Mouse (Mus musculus) CH12.LX (cell line): Measurements from ENCODE around the gene Tmem258. TPM values are rescaled to one million over a fixed set of nuclear protein-coding genes. Genes with fewer than 3 reads are reported as not detected.

ENCODE experiments used
- DNase-seq: peaks from one replicate; pipeline ENCODE4 v3.0.0-alpha.2; 2013; ENCODE audit errors: extremely low read depth
- H3K27ac ChIP-seq: 2 replicates; pipeline ENCODE4 v1.5.1; 2012; ENCODE audit warnings: low read depth, mild to moderate bottlenecking, control low read depth, moderate library complexity; ENCODE audit not compliant: insufficient read depth
- H3K27me3 ChIP-seq: replicated peaks from 2 replicates; pipeline ENCODE3; 2012; ENCODE audit warnings: inconsistent platforms
- H3K36me3 ChIP-seq, 2 experiments: replicated peaks in 1 of 2; 2 replicates each; pipeline versions ENCODE3 to v1.6.1; 2012; ENCODE audit warnings: inconsistent platforms in 1 of 2, low read length in 1 of 2, mild to moderate bottlenecking in 1 of 2, mixed read lengths in 1 of 2, moderate library complexity in 1 of 2; ENCODE audit not compliant: control insufficient read depth in 1 of 2, insufficient read depth in 1 of 2
- H3K4me1 ChIP-seq, 2 experiments: 2 replicates each; pipeline ENCODE4 v1.6.1; 2012; ENCODE audit warnings: inconsistent platforms in 1 of 2, moderate library complexity in 1 of 2; ENCODE audit not compliant: insufficient read depth in 2 of 2, control insufficient read depth in 1 of 2
- H3K4me2 ChIP-seq: 2 replicates; pipeline ENCODE4 v1.6.1; 2012; ENCODE audit warnings: low read depth, mild to moderate bottlenecking, control low read depth; ENCODE audit not compliant: poor library complexity, insufficient read depth, severe bottlenecking
- H3K4me3 ChIP-seq, 3 experiments: fragments of 150-350 bp in 1 of 3; sonication (generic) in 1 of 3; replicated peaks in 1 of 3; 2 replicates each; pipeline versions ENCODE3 to v1.5.1; 2011 to 2012; ENCODE audit warnings: low read depth in 2 of 3, low read length in 2 of 3, mild to moderate bottlenecking in 2 of 3, moderate library complexity in 2 of 3, control low read depth in 1 of 3, improper control_type of control experiment in 1 of 3, inconsistent platforms in 1 of 3, mixed read lengths in 1 of 3; ENCODE audit not compliant: poor library complexity in 1 of 3
- H3K79me2 ChIP-seq: replicated peaks from 2 replicates; pipeline ENCODE4 v1.6.1; 2012; ENCODE audit warnings: mild to moderate bottlenecking, moderate library complexity; ENCODE audit not compliant: control insufficient read depth, poor library complexity, insufficient read depth, severe bottlenecking; ENCODE audit errors: extremely low read depth
- H3K9ac ChIP-seq: 2 replicates; pipeline ENCODE4 v1.6.1; 2012; ENCODE audit warnings: low read depth, mild to moderate bottlenecking, control low read depth, moderate library complexity; ENCODE audit not compliant: insufficient read depth
- H3K9me3 ChIP-seq: replicated peaks from 2 replicates; pipeline ENCODE3; 2012; ENCODE audit warnings: low read length, inconsistent platforms, mixed read lengths
- BHLHE40 ChIP-seq: IDR thresholded peaks from 2 replicates; pipeline ENCODE4 v1.6.1; 2011; ENCODE audit warnings: mild to moderate bottlenecking, low read depth, low read length, improper control_type of control experiment
- CHD1 ChIP-seq: IDR thresholded peaks from 2 replicates; pipeline ENCODE4 v1.6.1; 2012; ENCODE audit warnings: low read depth, low read length, improper control_type of control experiment, inconsistent platforms
- CHD2 ChIP-seq: IDR thresholded peaks from 2 replicates; pipeline ENCODE4 v1.6.1; 2011; ENCODE audit warnings: low read length, improper control_type of control experiment
- CTCF ChIP-seq, 2 experiments: IDR thresholded peaks in 1 of 2; conservative IDR thresholded peaks in 1 of 2; 2 replicates each; pipeline ENCODE4 v1.5.1; 2011 to 2012; ENCODE audit warnings: low read depth in 2 of 2, low read length in 2 of 2, improper control_type of control experiment in 1 of 2, inconsistent platforms in 1 of 2, mild to moderate bottlenecking in 1 of 2, moderate library complexity in 1 of 2
- E2F4 ChIP-seq: IDR thresholded peaks from 2 replicates; pipeline ENCODE4 v1.6.1; 2011; ENCODE audit warnings: low read depth, low read length, improper control_type of control experiment; ENCODE audit not compliant: insufficient replicate concordance
- ELF1 ChIP-seq: IDR thresholded peaks from 2 replicates; pipeline ENCODE4 v1.6.1; 2014; ENCODE audit warnings: low read depth, mild to moderate bottlenecking, inconsistent platforms, low read length, improper control_type of control experiment
- ETS1 ChIP-seq: conservative IDR thresholded peaks from 2 replicates; pipeline ENCODE4 v1.6.1; 2012; ENCODE audit warnings: low read depth, mild to moderate bottlenecking, inconsistent platforms, low read length, improper control_type of control experiment, moderate library complexity
- GABPA ChIP-seq: IDR thresholded peaks from 2 replicates; pipeline ENCODE4 v1.6.1; 2012; ENCODE audit warnings: low read depth, low read length, improper control_type of control experiment, inconsistent platforms; ENCODE audit not compliant: insufficient replicate concordance
- HCFC1 ChIP-seq: IDR thresholded peaks from 2 replicates; pipeline ENCODE4 v1.6.1; 2012; ENCODE audit warnings: low read depth, mild to moderate bottlenecking, inconsistent platforms, low read length, improper control_type of control experiment
- IRF4 ChIP-seq: IDR thresholded peaks from 2 replicates; pipeline ENCODE4 v1.6.1; 2014; ENCODE audit warnings: low read depth, mild to moderate bottlenecking, inconsistent platforms, low read length, improper control_type of control experiment
- JUN ChIP-seq: IDR thresholded peaks from 2 replicates; pipeline ENCODE4 v1.6.1; 2011; ENCODE audit warnings: low read depth, mild to moderate bottlenecking, low read length, improper control_type of control experiment, moderate library complexity; ENCODE audit not compliant: insufficient read depth
- MAFK ChIP-seq: IDR thresholded peaks from 2 replicates; pipeline ENCODE4 v1.6.1; 2011; ENCODE audit warnings: low read length, improper control_type of control experiment; ENCODE audit not compliant: insufficient replicate concordance
- MAX ChIP-seq: IDR thresholded peaks from 2 replicates; pipeline ENCODE4 v1.6.1; 2011; ENCODE audit warnings: low read length, improper control_type of control experiment
- MAZ ChIP-seq: IDR thresholded peaks from 2 replicates; pipeline ENCODE4 v1.6.1; 2012; ENCODE audit warnings: low read depth, mild to moderate bottlenecking, inconsistent platforms, low read length, improper control_type of control experiment, moderate library complexity
- MXI1 ChIP-seq: IDR thresholded peaks from 2 replicates; pipeline ENCODE4 v1.6.1; 2011; ENCODE audit warnings: mild to moderate bottlenecking, low read depth, low read length, improper control_type of control experiment
- POLR2A ChIP-seq: IDR thresholded peaks from 2 replicates; pipeline ENCODE4 v1.6.1; 2011; ENCODE audit warnings: low read depth, mild to moderate bottlenecking, improper control_type of control experiment, low read length
- POLR2AphosphoS2 ChIP-seq: IDR thresholded peaks from 2 replicates; pipeline ENCODE4 v1.6.1; 2011; ENCODE audit warnings: low read depth, low read length, improper control_type of control experiment
- RAD21 ChIP-seq: IDR thresholded peaks from 2 replicates; pipeline ENCODE4 v1.6.1; 2011; ENCODE audit warnings: low read depth, mild to moderate bottlenecking, low read length, improper control_type of control experiment, moderate library complexity
- RCOR1 ChIP-seq: conservative IDR thresholded peaks from 2 replicates; pipeline ENCODE4 v1.6.1; 2012; ENCODE audit warnings: low read depth, mild to moderate bottlenecking, inconsistent platforms, low read length, improper control_type of control experiment
- SIN3A ChIP-seq: IDR thresholded peaks from 2 replicates; pipeline ENCODE4 v1.6.1; 2012; ENCODE audit warnings: low read length, improper control_type of control experiment, inconsistent platforms
- TBP ChIP-seq: conservative IDR thresholded peaks from 2 replicates; pipeline ENCODE4 v1.6.1; 2011; ENCODE audit warnings: low read depth, low read length, improper control_type of control experiment
- TCF12 ChIP-seq: IDR thresholded peaks from 2 replicates; pipeline ENCODE4 v1.6.1; 2014; ENCODE audit warnings: low read depth, mild to moderate bottlenecking, inconsistent platforms, low read length, improper control_type of control experiment
- UBTF ChIP-seq: IDR thresholded peaks from 2 replicates; pipeline ENCODE4 v1.6.1; 2012; ENCODE audit warnings: low read depth, mild to moderate bottlenecking, inconsistent platforms, low read length, improper control_type of control experiment, moderate library complexity
- USF1 ChIP-seq: IDR thresholded peaks from 2 replicates; pipeline ENCODE4 v1.6.1; 2014; ENCODE audit warnings: low read depth, mild to moderate bottlenecking, inconsistent platforms, low read length, improper control_type of control experiment
- ZKSCAN1 ChIP-seq: IDR thresholded peaks from 2 replicates; pipeline ENCODE4 v1.6.1; 2012; ENCODE audit warnings: low read depth, inconsistent platforms, low read length, improper control_type of control experiment, borderline replicate concordance
- ZMIZ1 ChIP-seq: IDR thresholded peaks from 2 replicates; pipeline ENCODE4 v1.6.1; 2012; ENCODE audit warnings: low read depth, mild to moderate bottlenecking, inconsistent platforms, low read length, improper control_type of control experiment
- dilution Hi-C: fragments of 300-500 bp; cut with MboI; formaldehyde crosslinking; loops from 2 replicates; pipeline ENCODE4 v1.14.3; 2020; ENCODE audit warnings: low sequenced_read_pairs; ENCODE audit not compliant: extremely low pct_unique_long_range_greater_than_20kb, extremely low pct_ligation_motif_present
- in situ Hi-C: fragments of 300-500 bp; cut with MboI; formaldehyde crosslinking; loops from 3 replicates; pipeline ENCODE4 v1.14.3; 2019; ENCODE audit warnings: low sequenced_read_pairs, low pct_ligation_motif_present, low pct_unique_long_range_greater_than_20kb, mixed read lengths
- polyA plus RNA-seq: library from polyadenylated mRNA; unstranded; fragments of >175 nt; gene quantifications from 2 replicates; pipeline ENCODE4 v1.2.1, GENCODE M21; 2012; ENCODE audit warnings: low read depth; ENCODE audit not compliant: insufficient read length
- total RNA-seq, 2 experiments: library from RNA; depleted of rRNA; stranded (reverse); fragments of 300-350 nt in 1 of 2; fragments of >200 nt in 1 of 2; gene quantifications; 2 replicates each; pipeline ENCODE4 v1.2.3; 2012 to 2014

The Tmem258 gene
- total and polyA plus RNA-seq, 3 experiments = 164 to 344 (median 253) TPM

GRCm38 (mm10) chr19:10191326-10191725 lies 12.5 kb upstream of the Tmem258 start:
- Histone ChIP-seq H3K4me1 (peaks cover 4 to 22% of the 10 kb centered on the region in 2 experiments; a peak in 3 of 4 replicates), H3K27me3 (no peaks in the 10 kb centered on the region), H3K27ac (0 out of 2 replicates have a peak overlapping the region, but pooled peaks have one; percentile 14), H3K4me3 (no peak overlapping the region), H3K9me3 (no peaks in the 10 kb centered on the region), H3K79me2 (no peaks in the 10 kb centered on the region), H3K9ac (no peak overlapping the region), H3K4me2 (no peak overlapping the region), H3K36me3 (peaks cover 65 to 93% of the 10 kb centered on the region in 2 experiments)
- dilution Hi-C loops = no loop called here
- peak; percentile 70 for DNase-seq
- in situ Hi-C loops = no loop called here
- TF ChIP-seq MAX (peak; percentile 54; the same call in 1 of the 2 replicates), BHLHE40 (peak; percentile 18; the same call in 1 of the 2 replicates), ZMIZ1 (no peak), GABPA (no peak), E2F4 (no peak), CHD2 (peak; percentile 93)

- DNase-seq = no peak
Measured at GRCm38 (mm10) chr19:10194337-10194736, 9.5 kb upstream of the Tmem258 start.

GRCm38 (mm10) chr19:10195252-10195651 lies 8.6 kb upstream of the Tmem258 start:
- Histone ChIP-seq H3K27me3 (no peaks in the 10 kb centered on the region), H3K36me3 (peaks cover 51 to 91% of the 10 kb centered on the region in 2 experiments), H3K27ac (no peak overlapping the region), H3K9me3 (no peaks in the 10 kb centered on the region), H3K4me3 (no peak overlapping the region), H3K9ac (no peak overlapping the region), H3K4me1 (peaks cover 4 to 19% of the 10 kb centered on the region in 2 experiments; a peak in 3 of 4 replicates), H3K79me2 (peaks cover 3% of the 10 kb centered on the region; the same call in 1 of the 2 replicates), H3K4me2 (no peak overlapping the region)
- DNase-seq = no peak
- in situ Hi-C loops = no loop called here
- no peak for TF ChIP-seq SIN3A
- no peak for TF ChIP-seq POLR2AphosphoS2
- no peak for TF ChIP-seq ZMIZ1
- TF ChIP-seq UBTF = no peak
- TF ChIP-seq POLR2A = no peak
- TF ChIP-seq RAD21 = no peak
- TF ChIP-seq ETS1 = no peak
- no peak for TF ChIP-seq MAZ
- TF ChIP-seq ELF1 = no peak
- dilution Hi-C loops = no loop called here

More at GRCm38 (mm10) chr19:10194337-10194736, 9.5 kb upstream of the Tmem258 start:
- Histone ChIP-seq H3K9me3 (no peaks in the 10 kb centered on the region), H3K4me3 (no peak overlapping the region), H3K27ac (no peak overlapping the region), H3K79me2 (no peaks in the 10 kb centered on the region), H3K4me1 (peaks cover 4 to 26% of the 10 kb centered on the region in 2 experiments; a peak in 3 of 4 replicates), H3K9ac (no peak overlapping the region), H3K4me2 (no peak overlapping the region), H3K27me3 (no peaks in the 10 kb centered on the region), H3K36me3 (peaks cover 49 to 91% of the 10 kb centered on the region in 2 experiments)
- TF ChIP-seq HCFC1 (no peak), IRF4 (no peak), MAZ (no peak), MAFK (no peak), RCOR1 (no peak), POLR2AphosphoS2 (no peak), USF1 (no peak), SIN3A (no peak), JUN (no peak), ZKSCAN1 (no peak), POLR2A (no peak), CTCF (conservative IDR thresholded peaks at IDR 0.05 in 1 of 2, IDR thresholded peaks at IDR 0.05 in 1 of 2; ENCODE audit: low read depth in 2 of 2, low read length in 2 of 2) (no peak), TCF12 (no peak), ETS1 (no peak), CHD1 (no peak), MXI1 (no peak), TBP (no peak)
- dilution Hi-C loops = no loop called here
- in situ Hi-C loops = no loop called here
